Mouse (Mus musculus): ENCODE results near the gene Nccrp1. TPM values are rescaled to one million over a fixed set of nuclear protein-coding genes. Genes with fewer than 3 reads are reported as not detected.
A peak's percentile ranks its signal among the peaks of the same experiment; 100 is the strongest.
"Not testable (repeated sequence)": the region's sequence is repeated elsewhere in the genome, so short reads cannot be mapped to it uniquely, and the experiment has no call there.

Nccrp1 gene
- total RNA-seq, 1 experiment from 2014 or later = not detected

- not testable (repeated sequence) for DNase-seq
Observed at GRCm38 (mm10) chr7:28522536-28522935, 24.5 kb downstream of the Nccrp1 start, which contains the start of gene Ifnl3. Ifnl3 (plus strand) TSS chr7:28522836.

GRCm38 (mm10) chr7:28511441-28511840, 35.6 kb downstream of the Nccrp1 start:
- no peak for DNase-seq

GRCm38 (mm10) chr7:28510405-28510974, 36.6 kb downstream of the Nccrp1 start, which contains the start of gene Ifnl2:
Ifnl2 (minus strand) TSS chr7:28510455.
- DNase-seq = not testable (repeated sequence)

GRCm38 (mm10) chr7:28509121-28509520, 37.9 kb downstream of the Nccrp1 start:
- DNase-seq = peak; percentile 13

GRCm38 (mm10) chr7:28505585-28505984, 41.5 kb downstream of the Nccrp1 start:
- DNase-seq = peak; percentile 71

- DNase-seq = no peak
Observed at GRCm38 (mm10) chr7:28495426-28495825, 51.6 kb downstream of the Nccrp1 start.

Small RNA genes within 50 kb of the gene (microRNA-seq; reads per million reads assigned to microRNA genes)
- gene Mir7049 = 1.1 to 1.3 reads per million in 2 experiments

Other genes starting within 250 kb of the Nccrp1 start
- gene Dll3, start 245.0 kb downstream of the Nccrp1 start, total RNA-seq (2021) = 0.41 and 0.56 TPM in 2 replicates
- gene Timm50, start 235.2 kb downstream of the Nccrp1 start, total RNA-seq (2021) = 94.7 and 100 TPM in 2 replicates
- gene Supt5, start 208.5 kb downstream of the Nccrp1 start, total RNA-seq (2021) = 122 and 127 TPM in 2 replicates
- gene Rps16, start 196.6 kb downstream of the Nccrp1 start, total RNA-seq (2021) = 937 and 1,132 TPM in 2 replicates
- 27.9 and 32.6 TPM in 2 replicates for gene Plekhg2, start 174.7 kb downstream of the Nccrp1 start, total RNA-seq (2021)
- gene Zfp36, start 167.0 kb downstream of the Nccrp1 start, total RNA-seq (2021) = 27.9 and 30.7 TPM in 2 replicates
- gene Med29, start 154.5 kb downstream of the Nccrp1 start, total RNA-seq (2021) = 29.6 and 30.5 TPM in 2 replicates
- 77.0 and 87.6 TPM in 2 replicates for gene Paf1, start 154.3 kb downstream of the Nccrp1 start, total RNA-seq (2021)
- gene Gmfg, start 109.8 kb downstream of the Nccrp1 start, total RNA-seq (2021) = 14.7 and 24.7 TPM in 2 replicates
- 11.5 and 12.8 TPM in 2 replicates for gene Lrfn1, start 95.3 kb downstream of the Nccrp1 start, total RNA-seq (2021)
- not detected in 2 replicates for gene Ifnl2, start 36.8 kb downstream of the Nccrp1 start, total RNA-seq (2021)
- gene Ifnl3, start 24.4 kb downstream of the Nccrp1 start, total RNA-seq (2021) = not detected in 2 replicates
- gene Sycn, start 6.4 kb downstream of the Nccrp1 start, total RNA-seq (2021) = not detected in 2 replicates
- gene Samd4b, start 50.9 kb upstream of the Nccrp1 start, total RNA-seq (2021) = 52.3 and 56.3 TPM in 2 replicates
- gene Pak4, start 50.9 kb upstream of the Nccrp1 start, total RNA-seq (2021) = 22.0 and 25.6 TPM in 2 replicates
- gene Acp7, start 84.1 kb upstream of the Nccrp1 start, total RNA-seq (2021) = not detected in 2 replicates
- gene Fbxo27, start 145.6 kb upstream of the Nccrp1 start, total RNA-seq (2021) = 0.63 and 2.6 TPM in 2 replicates
- 2.3 and 4.4 TPM in 2 replicates for gene Fbxo17, start 169.6 kb upstream of the Nccrp1 start, total RNA-seq (2021)
- gene Mrps12, start 194.6 kb upstream of the Nccrp1 start, total RNA-seq (2021) = 82.1 and 82.9 TPM in 2 replicates
- 17.6 and 18.9 TPM in 2 replicates for gene Sars2, start 194.7 kb upstream of the Nccrp1 start, total RNA-seq (2021)
- gene Ccer2, start 208.9 kb upstream of the Nccrp1 start, total RNA-seq (2021) = not detected in 2 replicates
- 66.5 and 78.3 TPM in 2 replicates for gene Sirt2, start 219.5 kb upstream of the Nccrp1 start, total RNA-seq (2021)
- 38.5 and 43.0 TPM in 2 replicates for gene Nfkbib, start 220.3 kb upstream of the Nccrp1 start, total RNA-seq (2021)
- 3.1 and 7.3 TPM in 2 replicates for gene Rinl, start 241.7 kb upstream of the Nccrp1 start, total RNA-seq (2021)

Data from adrenal gland, postnatal 14 days (tissue).